Mouse (Mus musculus) cerebellum, adult 2 months (tissue): ENCODE measurements around the gene Mprip. TPM values are rescaled to one million over a fixed set of nuclear protein-coding genes. Genes with fewer than 3 reads are reported as not detected.
A peak's percentile ranks its signal among the peaks of the same experiment; 100 is the strongest.
"Not testable (repeated sequence)": the region's sequence is repeated elsewhere in the genome, so short reads cannot be mapped to it uniquely, and the experiment has no call there.

Experiments
- DNase-seq, 2 experiments: peaks; one replicate each; pipeline ENCODE4 v3.0.0; 2021
- H3K27ac ChIP-seq: fragments of 200-500 bp; 2 replicates; pipeline ENCODE4 v1.5.1; 2012; ENCODE audit warnings: low read length, control low read depth, inconsistent platforms; ENCODE audit not compliant: insufficient read depth
- H3K27me3 ChIP-seq: fragments of 200-500 bp; 2 replicates; pipeline ENCODE4 v1.6.1; 2012; ENCODE audit warnings: inconsistent platforms, mild to moderate bottlenecking, low read length, moderate library complexity; ENCODE audit not compliant: control insufficient read depth, insufficient read depth
- H3K4me1 ChIP-seq: fragments of 200-500 bp; 2 replicates; pipeline ENCODE4 v1.6.1; 2011; ENCODE audit warnings: low read length; ENCODE audit not compliant: control insufficient read depth, insufficient read depth
- H3K4me3 ChIP-seq: fragments of 200-500 bp; replicated peaks from 2 replicates; pipeline ENCODE3; 2011; ENCODE audit warnings: mild to moderate bottlenecking, low read depth, low read length, control low read depth; ENCODE audit not compliant: insufficient read depth
- CTCF ChIP-seq: fragments of 200-500 bp; IDR thresholded peaks from 2 replicates; pipeline ENCODE4 v1.5.1; 2011; ENCODE audit warnings: low read depth, mild to moderate bottlenecking, control low read depth, low read length, moderate library complexity, borderline replicate concordance; ENCODE audit not compliant: insufficient read depth
- POLR2A ChIP-seq: fragments of 200-500 bp; IDR thresholded peaks from 2 replicates; pipeline ENCODE4 v1.6.1; 2011; ENCODE audit warnings: low read length, control low read depth, borderline replicate concordance; ENCODE audit not compliant: insufficient read depth
- WGBS: fragments of 180-500 bp; shearing (Covaris S2); methylation state at CpG from one replicate; pipeline ENCODE4 v1.1.7; 2018; 5-methylcytosine and 5-hydroxymethylcytosine counted together
- polyA plus RNA-seq: library from polyadenylated mRNA; depleted of rRNA; stranded (reverse); fragments of >200 nt; gene quantifications from 2 replicates; pipeline ENCODE4 v1.2.3, GENCODE M21; 2012; rRNA removed

Gene Mprip
- polyA plus RNA-seq = 158 and 160 TPM in 2 replicates

DNA sequence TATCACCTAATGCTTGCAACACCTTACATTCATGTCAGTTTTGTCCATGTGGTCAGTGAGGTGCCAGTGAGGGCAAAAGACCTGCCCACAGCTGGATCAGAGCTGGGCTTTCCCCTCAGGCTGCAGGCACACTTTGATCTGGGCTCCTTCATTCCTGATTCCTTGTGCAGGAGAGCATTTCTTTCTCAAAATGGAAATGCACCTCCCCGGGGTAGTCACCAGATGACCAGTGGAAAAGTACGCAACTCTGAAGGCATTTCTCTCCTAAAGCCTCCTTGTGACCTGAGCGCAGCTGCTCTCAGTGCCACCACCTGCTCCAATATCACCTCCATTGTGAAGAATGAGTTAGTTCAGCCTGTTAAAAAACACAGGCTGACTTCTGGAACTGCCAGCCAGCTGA lies at the start of gene Mprip:
Mprip (plus strand) TSS at position 301 of the 400 bp plus-strand sequence.
- H3K27ac ChIP-seq = peak within 1 kb of the TSS; percentile 88
- H3K4me3 ChIP-seq = peak within 1 kb of the TSS; percentile 97
- H3K4me1 ChIP-seq = peaks cover 7% of the 10 kb centered on the region; the same call in 1 of the 2 replicates
- WGBS = 87% methylated on average over 3 of the region's 3 CpGs
- H3K27me3 ChIP-seq = no peaks in the 10 kb centered on the region
- no peak for TF ChIP-seq CTCF
- no peak for TF ChIP-seq POLR2A
- DNase-seq = no peak

- WGBS = 77% methylated on average over 5 of the region's 5 CpGs
- TF ChIP-seq POLR2A (no peak), CTCF (no peak)
- Histone ChIP-seq H3K4me1 (no peaks in the 10 kb centered on the region), H3K27ac (no peak overlapping the region), H3K27me3 (no peaks in the 10 kb centered on the region; the same call in 1 of the 2 replicates), H3K4me3 (no peak overlapping the region)
- no peak for DNase-seq
These were observed 49.5 kb upstream of the Mprip start for GRCm38 (mm10) chr11:59611646-59612045.

DNA sequence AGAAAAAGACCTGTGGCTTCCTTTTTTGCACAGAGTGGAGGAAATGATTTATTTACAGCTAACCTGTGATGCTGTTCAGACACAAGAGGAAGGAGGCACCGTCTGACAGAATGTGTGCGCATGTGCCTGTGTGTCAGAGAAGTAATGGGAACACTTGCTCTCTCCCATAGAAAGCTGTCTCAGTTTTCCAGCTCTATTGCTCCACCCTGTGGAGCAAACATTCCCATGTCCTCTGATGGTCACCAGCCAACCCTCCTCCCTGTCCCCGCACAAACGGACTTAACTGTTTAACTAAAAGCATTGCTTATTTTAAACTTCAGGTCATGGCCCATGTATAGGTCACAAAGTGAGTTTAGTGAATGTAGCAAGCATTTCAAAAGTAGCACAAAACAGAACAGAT lies 47.0 kb upstream of the Mprip start:
- peak; percentile 26 to 27 for DNase-seq
- H3K4me3 ChIP-seq = no peak overlapping the region
- no peak overlapping the region for H3K27ac ChIP-seq
- no peaks in the 10 kb centered on the region; the same call in 1 of the 2 replicates for H3K27me3 ChIP-seq
- TF ChIP-seq CTCF (peak; percentile 71), POLR2A (no peak)
- 12% methylated on average over 4 of the region's 4 CpGs for WGBS
- H3K4me1 ChIP-seq = no peaks in the 10 kb centered on the region

- H3K4me1 ChIP-seq, H3K27me3 ChIP-seq, H3K27ac ChIP-seq, DNase-seq, H3K4me3 ChIP-seq: not testable (repeated sequence)
- WGBS = 98% methylated on average over 2 of the region's 2 CpGs
These were observed 44.1 kb upstream of the Mprip start for GRCm38 (mm10) chr11:59616986-59617385.

DNA sequence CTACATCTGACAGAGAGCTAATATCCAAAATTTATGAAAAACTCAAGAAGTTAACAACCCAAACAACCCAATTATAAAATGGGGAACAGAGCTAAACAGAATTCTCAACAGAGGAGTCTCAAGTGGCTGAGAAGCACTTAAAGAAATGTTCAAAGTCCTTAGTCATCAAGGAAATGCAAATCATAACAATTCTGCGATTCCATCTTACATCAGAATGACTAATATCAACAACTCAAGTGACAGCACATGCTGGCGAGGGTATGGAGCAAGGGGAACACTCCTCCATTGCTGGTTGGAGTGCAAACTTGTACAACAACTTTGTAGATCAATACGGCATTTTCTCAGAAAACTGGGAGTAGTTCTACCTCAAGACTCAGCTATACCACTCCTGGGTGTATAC lies 38.9 kb upstream of the Mprip start:
- Histone ChIP-seq H3K27ac (no peak overlapping the region), H3K27me3 (no peaks in the 10 kb centered on the region), H3K4me1 (no peaks in the 10 kb centered on the region), H3K4me3 (no peak overlapping the region)
- 74% methylated on average over 3 of the region's 3 CpGs for WGBS
- DNase-seq = no peak
- no peak for TF ChIP-seq POLR2A
- no peak for TF ChIP-seq CTCF

- DNase-seq = peak; percentile 72 to 75
- H3K27me3 ChIP-seq = no peaks in the 10 kb centered on the region
- no peaks in the 10 kb centered on the region for H3K4me1 ChIP-seq
- TF ChIP-seq POLR2A (no peak), CTCF (peak; percentile 89)
- no peak overlapping the region for H3K4me3 ChIP-seq
- H3K27ac ChIP-seq = no peak overlapping the region
- WGBS = 27% methylated on average over 6 of the region's 6 CpGs
These were observed 37.0 kb upstream of the Mprip start for GRCm38 (mm10) chr11:59624017-59624630.

GRCm38 (mm10) chr11:59626192-59626591 lies 34.9 kb upstream of the Mprip start:
- no peaks in the 10 kb centered on the region for H3K4me1 ChIP-seq
- no peak overlapping the region for H3K4me3 ChIP-seq
- 44% methylated on average over 7 of the region's 7 CpGs for WGBS
- no peaks in the 10 kb centered on the region for H3K27me3 ChIP-seq
- no peak for TF ChIP-seq CTCF
- no peak for TF ChIP-seq POLR2A
- DNase-seq = no peak
- H3K27ac ChIP-seq = no peak overlapping the region

DNA sequence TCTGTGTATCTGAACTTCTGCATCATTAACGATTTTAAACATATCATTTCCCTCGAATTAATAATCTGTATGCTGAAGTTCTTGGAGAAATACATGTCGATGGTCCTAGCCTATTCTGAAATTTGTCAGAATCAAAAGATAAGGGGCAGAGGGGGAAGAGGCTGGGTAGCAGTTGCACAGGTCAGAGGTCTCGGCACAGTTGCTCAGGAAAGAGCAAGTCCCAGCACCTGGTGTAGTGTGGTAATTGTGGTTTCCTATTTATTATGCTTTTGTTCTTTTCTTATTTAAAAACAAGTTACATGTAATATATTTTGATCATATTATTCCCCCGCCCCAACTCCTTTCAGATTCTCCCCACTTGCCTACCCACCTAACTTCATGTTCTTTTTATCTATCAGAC lies 32.9 kb upstream of the Mprip start:
- Histone ChIP-seq H3K4me3 (no peak overlapping the region), H3K27me3 (no peaks in the 10 kb centered on the region), H3K27ac (no peak overlapping the region), H3K4me1 (no peaks in the 10 kb centered on the region)
- 87% methylated on average over 5 of the region's 5 CpGs for WGBS
- TF ChIP-seq CTCF (no peak), POLR2A (no peak)
- DNase-seq = no peak

DNA sequence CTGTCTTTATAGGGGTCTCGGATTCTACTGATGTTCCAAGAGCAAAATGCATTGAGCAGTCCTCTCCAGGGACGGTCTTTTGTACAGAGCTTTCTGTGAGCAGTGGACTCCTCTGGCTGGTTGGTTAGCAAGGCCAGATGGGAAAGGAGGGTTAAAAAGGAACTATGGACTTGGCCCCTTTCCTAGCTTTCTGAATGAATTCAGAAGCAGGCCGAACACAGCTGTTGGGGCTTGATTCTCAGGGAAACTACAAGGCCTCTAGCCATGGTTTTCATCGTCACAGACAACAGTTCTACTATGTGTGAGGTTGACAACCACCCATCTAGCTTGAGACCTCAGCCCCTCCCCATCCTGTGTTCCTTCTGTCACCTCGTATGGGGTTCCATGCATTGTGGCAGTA lies 31.2 kb upstream of the Mprip start:
- no peak for DNase-seq
- no peak for TF ChIP-seq POLR2A
- no peak overlapping the region for H3K4me3 ChIP-seq
- no peaks in the 10 kb centered on the region for H3K4me1 ChIP-seq
- H3K27me3 ChIP-seq = no peaks in the 10 kb centered on the region
- WGBS = 46% methylated on average over 5 of the region's 5 CpGs
- no peak overlapping the region for H3K27ac ChIP-seq
